Mouse (Mus musculus): ENCODE data around the gene Ptpn20. TPM values are rescaled to one million over a fixed set of nuclear protein-coding genes. Genes with fewer than 3 reads are reported as not detected.

Gene Ptpn20
- polyA plus RNA-seq, 1 experiment = 49.3 TPM

DNA sequence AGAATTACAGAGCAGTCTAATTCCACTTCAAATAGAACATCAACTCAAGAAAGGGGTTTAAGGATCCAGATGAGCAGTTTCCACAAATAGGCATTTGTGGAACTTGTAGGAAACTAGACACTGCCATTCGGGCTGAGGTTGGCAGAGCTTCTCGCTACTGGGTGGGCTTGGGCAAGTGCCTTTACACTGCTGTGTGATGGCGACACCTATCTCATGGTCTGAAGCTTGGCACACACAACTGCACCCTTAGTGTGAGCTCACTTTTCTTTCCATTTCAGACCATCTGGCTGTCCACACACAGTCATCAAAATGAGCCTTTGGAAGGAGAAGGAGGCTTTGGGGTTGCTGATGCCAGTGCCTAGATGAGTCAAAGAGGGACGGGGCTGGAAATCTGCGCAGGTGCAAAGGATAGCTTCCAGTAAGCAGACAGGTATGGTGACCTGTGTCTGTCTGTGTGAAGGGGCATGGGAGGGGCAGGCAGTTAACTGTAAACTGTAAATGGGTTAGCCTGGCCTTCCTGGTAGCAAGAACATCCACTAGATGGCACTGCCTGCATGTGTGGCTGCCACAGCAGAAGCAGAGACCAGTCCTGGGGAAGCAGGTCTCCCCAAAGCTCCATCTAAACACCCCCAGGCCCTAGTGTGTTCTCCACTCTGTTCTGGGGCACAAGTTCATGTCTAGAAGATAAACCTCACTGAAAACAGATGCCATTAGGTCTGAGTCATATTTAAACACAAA is 84.5 kb downstream of the Ptpn20 start:
- Histone ChIP-seq H3K27ac (ENCODE audit: control insufficient read depth, insufficient read depth, low read depth, low read length) (no peak overlapping the region), H3K4me1 (ENCODE audit: control insufficient read depth, insufficient read depth, low read length) (no peaks in the 10 kb centered on the region), H3K4me3 (ENCODE audit: control insufficient read depth, low read depth, low read length) (no peak overlapping the region), H3K36me3 (ENCODE audit: control insufficient read depth, insufficient read depth, low read length) (no peaks in the 10 kb centered on the region), H3K27me3 (ENCODE audit: control insufficient read depth, insufficient read depth, low read length) (no peaks in the 10 kb centered on the region)
- TF ChIP-seq CTCF (IDR thresholded peaks at IDR 0.05; ENCODE audit: control insufficient read depth, insufficient read depth, insufficient replicate concordance, low read depth, low read length) (peak; percentile 57; the same call in 1 of the 2 replicates), POLR2A (IDR thresholded peaks at IDR 0.05; ENCODE audit: control insufficient read depth, low read depth, low read length) (no peak)

DNA sequence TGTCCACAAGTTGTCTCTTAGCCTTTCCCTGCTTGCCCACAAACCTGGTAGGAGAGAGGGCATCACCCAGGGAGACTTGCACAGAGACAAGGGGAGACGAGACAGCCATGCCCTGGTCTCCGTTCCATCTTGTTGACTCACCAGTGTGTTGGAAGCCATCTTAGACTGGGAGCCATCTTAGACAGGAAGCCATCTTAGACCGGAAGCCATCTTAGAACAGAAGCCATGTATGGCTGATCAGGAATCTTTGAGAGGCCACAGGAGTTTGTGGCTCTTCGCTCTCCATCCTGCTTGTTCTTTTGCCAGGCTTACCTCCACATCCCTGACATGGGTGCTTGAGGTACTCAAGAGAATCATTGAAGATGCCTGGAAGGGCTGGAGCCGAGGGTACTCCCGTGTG is 89.0 kb downstream of the Ptpn20 start:
- TF ChIP-seq CTCF (IDR thresholded peaks at IDR 0.05; ENCODE audit: control insufficient read depth, insufficient read depth, insufficient replicate concordance, low read depth, low read length) (no peak), POLR2A (IDR thresholded peaks at IDR 0.05; ENCODE audit: control insufficient read depth, low read depth, low read length) (no peak)
- no peaks in the 10 kb centered on the region for H3K27me3 ChIP-seq (ENCODE audit: control insufficient read depth, insufficient read depth, low read length)
- no peaks in the 10 kb centered on the region for H3K36me3 ChIP-seq (ENCODE audit: control insufficient read depth, insufficient read depth, low read length)

DNA sequence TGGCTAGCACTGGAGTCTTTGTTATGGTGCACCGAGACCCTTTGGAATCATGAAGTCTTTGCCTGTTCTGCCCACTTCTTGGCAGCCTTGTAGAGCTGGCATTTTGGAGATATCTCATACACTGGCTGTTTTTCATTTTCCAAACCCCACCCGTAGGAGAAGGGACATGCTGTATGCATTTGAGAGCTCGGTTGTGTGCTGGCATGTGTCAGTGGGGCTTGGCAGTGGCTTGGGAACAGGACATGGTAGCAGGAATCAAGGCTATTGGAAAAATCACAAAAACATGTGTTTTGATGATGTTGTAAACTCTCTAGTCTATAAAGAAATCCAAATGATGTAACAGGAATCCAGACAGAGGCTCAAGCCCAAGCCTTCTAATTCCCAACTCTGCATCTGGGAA is 89.7 kb downstream of the Ptpn20 start:
- Histone ChIP-seq H3K27me3 (ENCODE audit: control insufficient read depth, insufficient read depth, low read length) (no peaks in the 10 kb centered on the region), H3K27ac (ENCODE audit: control insufficient read depth, insufficient read depth, low read depth, low read length) (no peak overlapping the region), H3K4me3 (ENCODE audit: control insufficient read depth, low read depth, low read length) (no peak overlapping the region), H3K36me3 (ENCODE audit: control insufficient read depth, insufficient read depth, low read length) (no peaks in the 10 kb centered on the region), H3K4me1 (ENCODE audit: control insufficient read depth, insufficient read depth, low read length) (no peaks in the 10 kb centered on the region)
- TF ChIP-seq CTCF (IDR thresholded peaks at IDR 0.05; ENCODE audit: control insufficient read depth, insufficient read depth, insufficient replicate concordance, low read depth, low read length) = no peak
- TF ChIP-seq POLR2A (IDR thresholded peaks at IDR 0.05; ENCODE audit: control insufficient read depth, low read depth, low read length) = no peak

More for the DNA sequence above, 89.0 kb downstream of the Ptpn20 start:
- Histone ChIP-seq H3K4me3 (ENCODE audit: control insufficient read depth, low read depth, low read length) (no peak overlapping the region), H3K4me1 (ENCODE audit: control insufficient read depth, insufficient read depth, low read length) (no peaks in the 10 kb centered on the region), H3K27ac (ENCODE audit: control insufficient read depth, insufficient read depth, low read depth, low read length) (no peak overlapping the region)

DNA sequence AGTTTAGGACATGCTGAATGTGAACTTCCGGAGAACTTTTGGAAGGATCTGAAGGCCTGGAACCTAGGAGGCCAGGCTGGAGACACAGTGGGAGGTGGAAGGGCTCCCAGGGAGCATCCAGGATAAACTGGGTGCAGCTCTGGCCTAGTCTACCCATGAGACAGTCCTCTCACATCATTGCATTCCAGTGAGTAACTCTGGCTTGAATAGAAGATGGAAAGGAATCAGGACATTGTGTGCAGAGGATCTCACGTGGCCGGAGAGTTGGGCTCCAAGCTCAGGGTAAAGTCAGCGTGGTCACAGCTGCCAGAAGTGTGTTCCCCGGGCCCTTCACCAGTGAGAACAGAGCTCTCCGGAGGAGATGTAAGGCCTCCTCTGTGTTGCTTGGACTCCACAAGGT is 91.6 kb downstream of the Ptpn20 start:
- H3K36me3 ChIP-seq (ENCODE audit: control insufficient read depth, insufficient read depth, low read length) = no peaks in the 10 kb centered on the region
- TF ChIP-seq POLR2A (IDR thresholded peaks at IDR 0.05; ENCODE audit: control insufficient read depth, low read depth, low read length) (no peak), CTCF (IDR thresholded peaks at IDR 0.05; ENCODE audit: control insufficient read depth, insufficient read depth, insufficient replicate concordance, low read depth, low read length) (no peak)
- H3K27me3 ChIP-seq (ENCODE audit: control insufficient read depth, insufficient read depth, low read length) = no peaks in the 10 kb centered on the region
- no peaks in the 10 kb centered on the region for H3K4me1 ChIP-seq (ENCODE audit: control insufficient read depth, insufficient read depth, low read length)
- H3K4me3 ChIP-seq (ENCODE audit: control insufficient read depth, low read depth, low read length) = no peak overlapping the region
- H3K27ac ChIP-seq (ENCODE audit: control insufficient read depth, insufficient read depth, low read depth, low read length) = no peak overlapping the region

DNA sequence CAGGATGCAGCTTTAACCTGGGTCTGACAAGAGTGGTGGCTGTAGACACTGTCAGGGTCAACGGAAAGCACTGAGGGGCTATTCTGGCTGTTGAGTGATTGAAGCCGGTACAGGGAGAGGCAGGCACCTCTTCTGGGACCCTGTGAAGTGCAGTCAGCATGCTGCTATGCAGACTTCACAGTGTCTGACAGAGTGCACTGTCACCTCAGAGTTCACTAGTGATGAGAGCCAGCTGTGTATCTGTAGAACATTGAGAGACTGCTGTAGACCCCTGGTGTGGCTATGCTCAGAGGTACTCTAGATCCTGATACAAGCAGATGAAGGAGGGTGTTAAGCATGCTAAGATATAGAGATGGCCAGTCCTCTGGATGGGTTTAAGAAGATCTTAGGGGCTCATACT is 93.8 kb downstream of the Ptpn20 start:
- Histone ChIP-seq H3K27me3 (ENCODE audit: control insufficient read depth, insufficient read depth, low read length) (no peaks in the 10 kb centered on the region), H3K4me3 (ENCODE audit: control insufficient read depth, low read depth, low read length) (no peak overlapping the region), H3K36me3 (ENCODE audit: control insufficient read depth, insufficient read depth, low read length) (no peaks in the 10 kb centered on the region), H3K27ac (ENCODE audit: control insufficient read depth, insufficient read depth, low read depth, low read length) (no peak overlapping the region), H3K4me1 (ENCODE audit: control insufficient read depth, insufficient read depth, low read length) (no peaks in the 10 kb centered on the region)
- TF ChIP-seq POLR2A (IDR thresholded peaks at IDR 0.05; ENCODE audit: control insufficient read depth, low read depth, low read length) (no peak), CTCF (IDR thresholded peaks at IDR 0.05; ENCODE audit: control insufficient read depth, insufficient read depth, insufficient replicate concordance, low read depth, low read length) (no peak)

DNA sequence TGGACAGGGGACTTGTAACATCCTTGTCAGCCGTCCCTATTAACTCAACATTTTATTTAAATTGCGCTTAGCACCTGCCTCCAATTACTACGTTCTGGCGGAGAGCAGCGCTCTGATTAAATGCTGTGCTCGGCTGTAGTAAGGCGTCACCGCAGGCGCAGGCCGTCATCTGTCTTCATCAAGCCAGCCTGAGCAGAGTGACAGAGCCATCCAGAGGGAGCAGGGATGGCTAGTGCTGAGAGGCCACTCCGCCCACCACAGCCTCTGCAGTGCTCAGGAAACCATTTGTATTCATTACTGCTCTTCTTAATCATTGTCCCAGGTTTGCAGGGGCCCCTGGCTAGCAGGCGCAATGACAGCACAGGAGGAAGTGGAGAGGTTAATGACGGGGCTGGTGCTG is 94.7 kb downstream of the Ptpn20 start:
- no peak for TF ChIP-seq CTCF (IDR thresholded peaks at IDR 0.05; ENCODE audit: control insufficient read depth, insufficient read depth, insufficient replicate concordance, low read depth, low read length)
- no peak for TF ChIP-seq POLR2A (IDR thresholded peaks at IDR 0.05; ENCODE audit: control insufficient read depth, low read depth, low read length)
- Histone ChIP-seq H3K4me1 (ENCODE audit: control insufficient read depth, insufficient read depth, low read length) (no peaks in the 10 kb centered on the region), H3K27me3 (ENCODE audit: control insufficient read depth, insufficient read depth, low read length) (no peaks in the 10 kb centered on the region), H3K27ac (ENCODE audit: control insufficient read depth, insufficient read depth, low read depth, low read length) (no peak overlapping the region), H3K36me3 (ENCODE audit: control insufficient read depth, insufficient read depth, low read length) (no peaks in the 10 kb centered on the region), H3K4me3 (ENCODE audit: control insufficient read depth, low read depth, low read length) (no peak overlapping the region)

DNA sequence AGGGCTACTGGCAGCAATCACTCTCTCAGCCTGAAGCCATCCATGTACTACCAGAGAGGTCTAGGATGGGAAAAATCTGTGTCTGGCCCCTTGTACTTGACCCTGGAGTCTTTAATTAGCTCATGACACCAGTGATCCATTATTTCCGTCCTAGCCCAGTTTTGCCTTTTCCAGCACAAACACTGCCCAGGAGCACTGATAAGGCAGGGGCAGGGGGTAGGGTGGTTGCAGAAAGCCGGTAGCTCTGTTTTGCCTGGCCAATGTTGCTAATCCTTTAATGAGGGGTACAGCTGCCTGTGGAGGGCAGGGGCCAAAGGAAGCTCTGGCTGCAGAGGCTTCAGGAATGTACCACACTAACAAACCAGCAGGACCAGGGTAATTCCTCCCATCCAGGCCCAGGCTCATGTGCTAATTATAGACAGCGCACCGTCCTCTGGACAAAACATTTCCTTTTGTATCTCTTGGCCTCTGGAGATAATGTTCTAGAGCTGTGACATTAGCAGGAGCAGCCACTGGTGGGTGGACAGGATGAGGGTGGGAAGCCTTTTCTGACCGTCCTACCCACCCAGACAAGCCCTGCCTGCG is 98.5 kb downstream of the Ptpn20 start:
- no peaks in the 10 kb centered on the region for H3K4me1 ChIP-seq (ENCODE audit: control insufficient read depth, insufficient read depth, low read length)
- H3K27ac ChIP-seq (ENCODE audit: control insufficient read depth, insufficient read depth, low read depth, low read length) = no peak overlapping the region
- H3K27me3 ChIP-seq (ENCODE audit: control insufficient read depth, insufficient read depth, low read length) = no peaks in the 10 kb centered on the region
- no peak overlapping the region for H3K4me3 ChIP-seq (ENCODE audit: control insufficient read depth, low read depth, low read length)
- TF ChIP-seq CTCF (IDR thresholded peaks at IDR 0.05; ENCODE audit: control insufficient read depth, insufficient read depth, insufficient replicate concordance, low read depth, low read length) (no peak), POLR2A (IDR thresholded peaks at IDR 0.05; ENCODE audit: control insufficient read depth, low read depth, low read length) (no peak)
- no peaks in the 10 kb centered on the region for H3K36me3 ChIP-seq (ENCODE audit: control insufficient read depth, insufficient read depth, low read length)
